Mouse (Mus musculus) hindbrain, embryonic 15.5 days (tissue): Measurements from ENCODE around the gene Lnx1. TPM values are rescaled to one million over a fixed set of nuclear protein-coding genes. Genes with fewer than 3 reads are reported as not detected.

ENCODE experiments used
- ATAC-seq: fragments of 200-750 bp; cut with Nextera tagmentation; 2 replicates; pipeline ENCODE4 v1.8.0; 2017; ENCODE audit warnings: low read depth, moderate number of reproducible peaks, moderate TSS enrichment; ENCODE audit not compliant: low FRiP score
- H3K27ac ChIP-seq: fragments of 300-500 bp; sonication (generic); replicated peaks from 2 replicates; pipeline ENCODE4 v1.5.1; 2015; ENCODE audit warnings: mild to moderate bottlenecking, inconsistent platforms
- H3K27me3 ChIP-seq: fragments of 300-500 bp; sonication (generic); 2 replicates; pipeline ENCODE4 v1.6.1; 2015; ENCODE audit warnings: control low read depth, inconsistent platforms
- H3K36me3 ChIP-seq: fragments of 300-500 bp; sonication (generic); 2 replicates; pipeline ENCODE4 v1.6.1; 2015; ENCODE audit warnings: control low read depth, inconsistent platforms
- H3K4me1 ChIP-seq: fragments of 300-500 bp; sonication (generic); replicated peaks from 2 replicates; pipeline ENCODE4 v1.6.1; 2015; ENCODE audit warnings: control low read depth, inconsistent platforms
- H3K4me2 ChIP-seq: fragments of 300-500 bp; sonication (generic); 2 replicates; pipeline ENCODE4 v1.6.1; 2015; ENCODE audit warnings: moderate library complexity, mild to moderate bottlenecking, inconsistent platforms
- H3K4me3 ChIP-seq: fragments of 300-500 bp; sonication (generic); 2 replicates; pipeline ENCODE4 v1.5.1; 2015; ENCODE audit warnings: mild to moderate bottlenecking, inconsistent platforms
- H3K9ac ChIP-seq: fragments of 300-500 bp; sonication (generic); 2 replicates; pipeline ENCODE4 v1.6.1; 2015; ENCODE audit warnings: inconsistent platforms
- H3K9me3 ChIP-seq: fragments of 300-500 bp; sonication (generic); 2 replicates; pipeline ENCODE4 v1.6.1; 2016; ENCODE audit warnings: control low read depth, inconsistent platforms
- WGBS: fragments of 180-500 bp; shearing (Covaris S2); methylation state at CpG from one replicate; pipeline ENCODE4 v1.1.7; 2015; 5-methylcytosine and 5-hydroxymethylcytosine counted together
- polyA plus RNA-seq: library from polyadenylated mRNA; unstranded; fragments of >200 nt; fragmentation: Nextera tagmentation; extraction: Ambion mirVana; gene quantifications from 2 replicates; pipeline ENCODE4 v1.2.1, GENCODE M21; 2015

Lnx1 gene
- polyA plus RNA-seq, 1 experiment from 2014 or later = 11.7 TPM

- ATAC-seq = no peak
- 57% methylated on average over 6 of the region's 6 CpGs for WGBS
- H3K4me2 ChIP-seq = no peak overlapping the region
These were observed 61.7 kb downstream of the Lnx1 start for GRCm38 (mm10) chr5:74641000-74641399.

GRCm38 (mm10) chr5:74640504-74640903, 62.2 kb downstream of the Lnx1 start:
- no peak for ATAC-seq
- Histone ChIP-seq H3K9ac (no peak overlapping the region), H3K27me3 (no peaks in the 10 kb centered on the region), H3K36me3 (no peaks in the 10 kb centered on the region), H3K4me1 (no peaks in the 10 kb centered on the region), H3K4me2 (no peak overlapping the region), H3K27ac (no peak overlapping the region), H3K9me3 (no peaks in the 10 kb centered on the region), H3K4me3 (no peak overlapping the region)
- 86% methylated on average over 4 of the region's 4 CpGs for WGBS

More at GRCm38 (mm10) chr5:74641000-74641399, 61.7 kb downstream of the Lnx1 start:
- Histone ChIP-seq H3K27me3 (no peaks in the 10 kb centered on the region), H3K27ac (no peak overlapping the region), H3K9ac (no peak overlapping the region), H3K36me3 (no peaks in the 10 kb centered on the region), H3K4me3 (no peak overlapping the region), H3K4me1 (no peaks in the 10 kb centered on the region), H3K9me3 (no peaks in the 10 kb centered on the region)

- no peak for ATAC-seq
- Histone ChIP-seq H3K9me3 (no peaks in the 10 kb centered on the region), H3K36me3 (no peaks in the 10 kb centered on the region), H3K4me3 (no peak overlapping the region), H3K4me2 (no peak overlapping the region), H3K9ac (no peak overlapping the region), H3K4me1 (no peaks in the 10 kb centered on the region), H3K27ac (no peak overlapping the region), H3K27me3 (no peaks in the 10 kb centered on the region)
- 87% methylated on average over 6 of the region's 6 CpGs for WGBS
These were observed 63.2 kb downstream of the Lnx1 start for GRCm38 (mm10) chr5:74639516-74639915.

GRCm38 (mm10) chr5:74634391-74634790, 68.3 kb downstream of the Lnx1 start:
- Histone ChIP-seq H3K36me3 (no peaks in the 10 kb centered on the region), H3K4me2 (no peak overlapping the region), H3K4me3 (no peak overlapping the region), H3K27me3 (no peaks in the 10 kb centered on the region), H3K27ac (no peak overlapping the region), H3K9ac (no peak overlapping the region), H3K9me3 (no peaks in the 10 kb centered on the region), H3K4me1 (0 out of 2 replicates have a peak, but pooled peaks cover 11% of the 10 kb centered on the region)
- WGBS = 82% methylated on average over 3 of the region's 3 CpGs
- no peak for ATAC-seq

- no peak for ATAC-seq
- no peaks in the 10 kb centered on the region for H3K9me3 ChIP-seq
- H3K36me3 ChIP-seq = no peaks in the 10 kb centered on the region
- no peak overlapping the region for H3K9ac ChIP-seq
- 77% methylated on average over 6 of the region's 6 CpGs for WGBS
- H3K27ac ChIP-seq = no peak overlapping the region
- H3K27me3 ChIP-seq = no peaks in the 10 kb centered on the region
- no peak overlapping the region for H3K4me3 ChIP-seq
- H3K4me1 ChIP-seq = 0 out of 2 replicates have a peak, but pooled peaks cover 11% of the 10 kb centered on the region
- no peak overlapping the region for H3K4me2 ChIP-seq
These were observed 69.3 kb downstream of the Lnx1 start for GRCm38 (mm10) chr5:74633453-74633852.

GRCm38 (mm10) chr5:74632369-74633114, 70.2 kb downstream of the Lnx1 start:
- ATAC-seq = no peak
- no peak overlapping the region for H3K4me2 ChIP-seq

GRCm38 (mm10) chr5:74628001-74628400, 74.7 kb downstream of the Lnx1 start:
- ATAC-seq = no peak
- H3K4me3 ChIP-seq = no peak overlapping the region
- no peak overlapping the region for H3K27ac ChIP-seq
- no peaks in the 10 kb centered on the region for H3K27me3 ChIP-seq
- 91% methylated on average over 12 of the region's 12 CpGs for WGBS
- H3K9me3 ChIP-seq = no peaks in the 10 kb centered on the region
- H3K9ac ChIP-seq = no peak overlapping the region
- no peak overlapping the region for H3K4me2 ChIP-seq
- H3K36me3 ChIP-seq = no peaks in the 10 kb centered on the region
- H3K4me1 ChIP-seq = 0 out of 2 replicates have a peak, but pooled peaks cover 3% of the 10 kb centered on the region

More at GRCm38 (mm10) chr5:74632369-74633114, 70.2 kb downstream of the Lnx1 start:
- WGBS = 54% methylated on average over 17 of the region's 17 CpGs
- Histone ChIP-seq H3K4me1 (0 out of 2 replicates have a peak, but pooled peaks cover 11% of the 10 kb centered on the region), H3K4me3 (no peak overlapping the region), H3K9me3 (no peaks in the 10 kb centered on the region), H3K36me3 (no peaks in the 10 kb centered on the region), H3K27ac (peak overlapping the region; percentile 56; the same call in 1 of the 2 replicates), H3K27me3 (no peaks in the 10 kb centered on the region), H3K9ac (no peak overlapping the region)

GRCm38 (mm10) chr5:74624385-74624784, 78.3 kb downstream of the Lnx1 start:
- 73% methylated on average over 5 of the region's 5 CpGs for WGBS
- Histone ChIP-seq H3K9ac (no peak overlapping the region), H3K36me3 (no peaks in the 10 kb centered on the region), H3K27ac (no peak overlapping the region), H3K4me3 (no peak overlapping the region), H3K4me1 (no peaks in the 10 kb centered on the region), H3K27me3 (no peaks in the 10 kb centered on the region), H3K4me2 (no peak overlapping the region), H3K9me3 (no peaks in the 10 kb centered on the region)
- no peak; the same call in 1 of the 2 replicates for ATAC-seq

GRCm38 (mm10) chr5:74623316-74624000, 79.3 kb downstream of the Lnx1 start:
- Histone ChIP-seq H3K36me3 (no peaks in the 10 kb centered on the region), H3K4me2 (no peak overlapping the region), H3K4me3 (no peak overlapping the region), H3K9me3 (no peaks in the 10 kb centered on the region), H3K4me1 (no peaks in the 10 kb centered on the region), H3K9ac (no peak overlapping the region), H3K27ac (no peak overlapping the region), H3K27me3 (no peaks in the 10 kb centered on the region)
- no peak for ATAC-seq
- WGBS = 87% methylated on average over 14 of the region's 14 CpGs

- Histone ChIP-seq H3K27ac (no peak overlapping the region), H3K36me3 (no peaks in the 10 kb centered on the region), H3K4me2 (no peak overlapping the region), H3K9ac (no peak overlapping the region), H3K4me3 (no peak overlapping the region), H3K27me3 (no peaks in the 10 kb centered on the region), H3K4me1 (no peaks in the 10 kb centered on the region), H3K9me3 (no peaks in the 10 kb centered on the region)
- 52% methylated on average over 7 of the region's 7 CpGs for WGBS
- no peak for ATAC-seq
These were observed 80.8 kb downstream of the Lnx1 start for GRCm38 (mm10) chr5:74621691-74622470.

GRCm38 (mm10) chr5:74618573-74619059, 84.1 kb downstream of the Lnx1 start:
- no peak for ATAC-seq
- 70% methylated on average over 3 of the region's 3 CpGs for WGBS
- Histone ChIP-seq H3K36me3 (no peaks in the 10 kb centered on the region), H3K27me3 (no peaks in the 10 kb centered on the region), H3K9me3 (no peaks in the 10 kb centered on the region), H3K4me2 (no peak overlapping the region), H3K4me1 (no peaks in the 10 kb centered on the region), H3K4me3 (no peak overlapping the region), H3K27ac (no peak overlapping the region), H3K9ac (no peak overlapping the region)
